Mouse (Mus musculus) C2C12 (cell line): Measurements from ENCODE around the gene Rnf157.

ENCODE experiments used
- CTCF ChIP-seq: IDR thresholded peaks from one replicate; pipeline ENCODE4 v1.5.1; 2011; ENCODE audit not compliant: control insufficient read depth, insufficient read depth, insufficient read length
- MAX ChIP-seq: IDR thresholded peaks from one replicate; pipeline ENCODE4 v1.6.1; 2011; ENCODE audit warnings: mild to moderate bottlenecking, control low read depth
- MYOD1 ChIP-seq: IDR thresholded peaks from one replicate; pipeline ENCODE4 v1.6.1; 2011; ENCODE audit warnings: low read depth; ENCODE audit not compliant: control insufficient read depth, insufficient read length

GRCm38 (mm10) chr11:116311169-116311568 is 101.7 kb downstream of the Rnf157 start:
- TF ChIP-seq MYOD1, result no peak
- TF ChIP-seq CTCF, result no peak
- no peak for TF ChIP-seq MAX
